Mouse (Mus musculus) mouse embryonic stem cell (cell line): ENCODE measurements at regions not wholly inside any gene's neighbourhood (a gene's known extent, or its start where the extent isn't known, plus 50 kb on each side); places are given as distances from the start of the nearest gene placed in this dataset.
"Not testable (repeated sequence)": the region's sequence is repeated elsewhere in the genome, so short reads cannot be mapped to it uniquely, and the experiment has no call there.

Experiments
- in situ Hi-C, 2 experiments: fragments of 300-500 bp; cut with MboI; formaldehyde crosslinking; loops; 1 replicate in 1 of 2; 3 replicates in 1 of 2; pipeline ENCODE4 v1.14.3; 2019 to 2020; ENCODE audit warnings: low sequenced_read_pairs in 2 of 2, low pct_unique_long_range_greater_than_20kb in 1 of 2, mixed read lengths in 1 of 2; ENCODE audit not compliant: unreplicated experiment in 1 of 2

GRCm38 (mm10) chr2:166322668-166323043 is 167.2 kb upstream of the Sulf2 start:
- in situ Hi-C loops, result no loop called here

DNA sequence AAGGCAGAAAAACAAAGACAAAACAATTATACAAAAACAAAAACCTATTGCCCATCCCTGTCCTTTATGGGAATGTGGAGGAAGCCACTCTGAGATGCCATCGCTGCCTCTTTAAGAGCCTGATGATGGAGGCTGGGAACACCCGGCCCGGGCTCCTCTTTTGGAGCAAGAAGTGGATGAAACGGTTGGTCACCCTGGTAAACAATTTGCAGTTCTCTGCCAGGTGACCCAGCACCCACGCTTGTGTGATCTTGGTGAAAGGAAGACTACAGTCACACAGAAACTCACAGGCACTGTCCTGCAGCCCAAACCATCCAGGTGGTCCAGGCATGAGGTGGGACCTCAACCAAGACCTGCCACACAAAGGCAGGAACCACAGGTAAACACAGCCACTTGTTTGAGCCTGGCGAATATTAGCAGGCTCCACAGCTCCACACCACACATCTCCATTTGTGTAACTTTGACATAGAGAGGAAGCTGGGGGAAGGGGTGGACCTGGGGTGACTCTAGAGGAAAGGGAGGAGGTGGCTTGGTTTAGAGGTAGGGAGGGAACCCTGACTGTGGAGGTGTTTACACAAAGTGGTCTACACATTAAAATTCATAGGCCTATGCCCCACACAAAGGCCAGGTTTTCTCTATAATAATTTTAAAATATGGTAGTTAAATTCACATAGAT is 166.7 kb upstream of the Sulf2 start:
- in situ Hi-C loops, result no loop called here

DNA sequence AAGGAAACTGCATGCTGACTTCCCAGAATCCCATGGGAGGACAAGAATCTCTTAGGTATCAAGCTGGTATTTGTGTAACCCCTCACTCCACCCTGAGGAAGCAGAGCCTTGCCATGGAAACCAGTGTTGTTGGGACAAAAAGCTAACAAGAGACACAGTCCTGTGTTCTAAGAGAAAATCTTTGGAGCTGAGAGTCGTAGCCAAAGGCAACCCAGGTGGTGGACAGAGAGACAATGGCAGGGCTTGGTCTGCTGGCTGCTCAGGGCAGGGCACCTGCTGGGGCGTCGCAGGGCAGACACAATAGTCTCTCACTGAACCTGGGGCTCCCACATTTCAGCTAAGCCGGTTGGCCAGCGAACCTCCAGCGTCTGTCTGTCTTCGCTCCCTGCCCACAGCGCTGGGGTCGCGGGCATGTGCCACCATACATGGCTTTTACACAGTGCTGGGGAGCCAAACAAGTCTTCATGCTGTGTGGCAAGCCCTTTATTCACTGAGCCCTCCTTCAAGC is 161.0 kb upstream of the Sulf2 start:
- in situ Hi-C loops, result no loop called here

- in situ Hi-C loops, result no loop called here
Observed at GRCm38 (mm10) chr2:166310438-166310837, 155.0 kb upstream of the Sulf2 start.

DNA sequence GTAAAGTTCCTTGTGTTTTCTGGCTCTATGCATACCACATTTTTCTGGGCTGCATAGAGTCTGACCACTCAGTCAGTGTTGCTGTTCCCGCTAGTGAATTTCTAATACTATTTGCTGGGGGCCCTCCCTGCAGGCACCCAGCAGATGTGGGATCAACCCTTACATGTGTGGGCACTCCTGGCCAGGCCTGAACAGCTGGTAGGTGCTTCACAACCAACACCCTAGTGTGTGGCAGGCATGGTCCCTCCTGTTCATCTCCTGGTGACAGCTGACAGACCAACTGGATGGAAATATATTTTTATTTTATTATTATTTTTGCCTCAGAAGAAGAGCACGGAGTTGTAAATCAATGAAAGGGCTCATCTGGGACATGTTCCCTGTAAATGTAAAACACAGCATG is 154.4 kb upstream of the Sulf2 start:
- in situ Hi-C loops, result no loop called here

DNA sequence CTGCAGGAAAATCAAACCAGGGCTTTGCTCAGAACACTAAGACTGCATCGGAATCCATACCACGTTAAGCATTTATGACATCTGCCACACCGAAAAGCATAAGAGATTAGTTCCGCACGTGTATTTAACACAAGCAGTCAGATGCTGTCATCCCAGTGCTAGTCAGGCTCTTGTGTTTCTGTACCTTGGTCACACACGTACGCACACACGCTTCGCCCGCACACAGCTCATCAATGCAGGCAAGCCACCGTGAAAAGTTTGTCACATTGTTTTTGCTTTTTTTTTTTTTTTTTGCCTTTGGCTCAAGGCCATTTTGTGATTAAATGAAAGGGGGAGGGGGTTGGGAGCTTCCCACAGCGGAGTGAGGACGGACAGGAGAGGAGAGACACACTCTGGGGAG is 152.1 kb upstream of the Sulf2 start:
- in situ Hi-C loops, result no loop called here

DNA sequence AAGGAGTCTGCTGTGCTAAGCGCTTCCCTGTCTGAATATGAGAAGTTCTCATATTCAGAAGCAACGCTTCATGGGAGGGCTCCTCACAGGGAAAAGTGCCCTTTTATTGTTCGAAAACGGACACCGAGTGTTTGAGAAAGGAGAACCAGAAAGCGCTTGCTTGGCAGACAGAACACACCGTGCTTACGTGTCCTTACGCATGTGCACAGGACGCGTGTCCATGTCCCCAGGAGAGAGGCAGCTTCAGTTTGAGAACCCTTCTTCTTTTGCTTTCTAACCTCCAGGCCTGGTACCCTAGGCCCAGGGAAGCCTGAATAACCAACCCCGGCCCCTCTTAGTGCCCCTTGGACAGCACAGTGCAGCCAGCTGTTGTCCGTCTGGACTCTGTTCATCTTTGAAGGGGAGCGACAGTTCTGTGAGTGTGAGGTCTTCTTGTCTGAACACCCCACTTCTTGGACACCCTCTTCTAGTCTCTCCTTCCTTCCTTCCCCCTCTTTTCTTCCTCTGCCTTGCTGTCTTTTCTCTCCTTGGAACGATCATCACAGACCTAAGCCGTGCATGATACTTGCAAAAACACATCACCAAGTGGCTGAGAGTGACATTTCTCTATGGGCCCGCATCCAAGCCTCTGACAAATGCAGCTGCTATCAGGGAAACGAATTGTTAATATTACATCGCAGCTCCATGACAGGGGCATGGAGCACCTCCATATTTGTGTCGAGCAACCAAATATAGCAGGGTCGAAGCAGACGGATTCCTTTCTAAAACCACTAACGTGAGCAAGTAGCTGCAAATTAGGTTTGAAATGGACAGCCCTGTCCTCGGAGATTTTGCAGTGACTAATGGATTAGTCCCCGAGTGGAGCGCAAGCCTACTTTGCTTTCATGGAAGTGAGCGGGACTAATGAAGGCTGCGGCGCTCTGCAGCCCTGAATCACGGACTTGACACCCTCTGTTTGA is 149.9 kb upstream of the Sulf2 start:
- in situ Hi-C loops, result no loop called here

DNA sequence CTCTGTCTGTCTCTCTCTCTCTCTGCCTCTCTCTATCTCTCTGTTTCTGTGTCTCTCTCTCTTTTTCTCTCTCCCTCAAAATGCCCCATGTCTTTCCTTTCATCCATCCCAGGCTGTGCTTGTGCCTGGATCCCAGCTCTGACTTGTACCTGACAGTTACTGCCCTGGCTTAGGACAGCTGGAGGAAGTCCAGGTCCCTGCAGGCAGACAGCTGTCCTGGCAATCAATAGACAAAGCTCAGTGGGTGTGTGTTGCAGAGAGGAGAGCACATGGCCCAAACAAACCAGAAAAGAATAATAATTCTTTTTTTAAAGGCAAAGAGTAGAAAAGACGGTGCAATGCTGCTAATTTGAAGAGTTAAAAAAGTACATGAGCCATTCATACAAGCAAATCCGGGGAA is 148.4 kb upstream of the Sulf2 start:
- in situ Hi-C loops, result no loop called here

DNA sequence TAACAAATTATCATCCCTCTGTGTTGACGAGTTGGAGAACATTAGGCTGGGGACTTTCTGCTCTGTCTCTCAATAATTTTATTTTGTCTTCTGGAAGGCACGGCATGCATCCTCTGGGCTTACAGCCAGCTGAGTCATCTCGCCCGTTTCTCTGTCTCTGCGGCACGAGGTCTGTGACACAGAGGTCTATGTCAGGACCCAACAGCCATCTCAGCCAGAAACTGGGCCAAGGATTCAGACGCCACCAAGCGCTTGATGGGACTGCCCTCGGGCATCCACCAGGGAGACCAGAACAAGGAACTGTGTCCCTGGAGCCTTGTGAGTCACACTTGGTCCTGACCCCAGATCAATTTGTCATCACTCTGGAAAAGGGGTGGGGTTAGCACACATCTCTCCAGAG is 145.7 kb upstream of the Sulf2 start:
- in situ Hi-C loops, result no loop called here

DNA sequence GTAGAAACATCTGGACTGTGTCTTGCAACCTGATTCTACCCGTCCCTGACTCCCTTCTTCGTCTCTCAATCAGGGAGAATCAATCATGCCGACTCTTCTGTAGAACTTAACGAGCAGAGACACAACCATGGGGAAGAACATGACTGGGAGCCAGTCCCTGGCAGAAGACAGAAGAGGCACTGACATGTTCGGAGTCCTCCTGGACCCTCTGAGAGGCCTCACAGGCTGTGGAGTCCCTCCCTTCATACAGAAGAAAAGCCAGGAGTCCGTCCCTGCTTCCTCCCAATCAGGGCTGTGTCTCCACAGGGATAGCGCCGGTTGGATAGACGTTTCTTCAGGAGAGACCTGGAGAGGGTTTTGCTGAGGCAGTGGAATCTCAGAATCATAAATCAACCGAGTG is 139.2 kb upstream of the Sulf2 start:
- in situ Hi-C loops, result no loop called here

DNA sequence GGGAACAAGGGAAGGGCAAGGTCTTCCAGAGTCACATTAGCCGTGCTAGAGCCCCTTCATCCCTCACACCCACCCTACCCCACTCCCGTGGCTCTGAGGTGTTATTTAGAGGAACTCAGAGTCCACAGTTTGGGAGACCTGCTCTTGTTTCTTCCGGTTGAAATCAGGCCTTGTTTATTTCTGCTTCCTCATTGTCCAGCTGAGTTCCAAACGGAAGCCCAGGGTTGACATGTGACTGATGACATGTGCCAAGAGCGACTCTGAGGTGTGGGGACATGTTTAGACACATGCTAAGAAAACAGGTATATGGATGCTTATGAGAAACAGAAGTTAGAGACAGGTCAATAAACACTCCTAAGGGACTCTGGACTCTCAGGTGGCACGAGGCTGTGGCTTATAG is 137.5 kb upstream of the Sulf2 start:
- in situ Hi-C loops, result no loop called here

GRCm38 (mm10) chr2:166291266-166291665 is 135.8 kb upstream of the Sulf2 start:
- in situ Hi-C loops, result no loop called here

DNA sequence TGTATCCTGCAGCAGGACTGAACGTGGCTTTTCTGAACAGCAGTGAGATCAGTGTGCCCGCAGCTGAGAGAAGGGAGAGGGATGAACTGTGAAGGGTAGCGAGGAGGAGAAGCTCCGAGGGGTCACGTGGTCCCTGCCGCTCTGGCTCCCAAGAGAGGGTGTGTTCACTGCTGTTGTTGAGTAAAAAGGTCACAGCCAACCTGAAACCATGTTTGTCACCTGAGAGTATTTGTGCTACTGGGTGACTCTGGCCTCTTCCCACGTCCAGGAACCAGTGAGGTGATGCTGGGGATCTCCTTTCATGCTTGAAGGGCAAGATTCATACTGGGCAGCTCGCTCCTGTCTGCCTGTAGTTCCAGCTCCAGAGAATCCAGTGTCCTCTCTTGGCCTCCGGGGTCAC is 135.4 kb upstream of the Sulf2 start:
- in situ Hi-C loops, result no loop called here

DNA sequence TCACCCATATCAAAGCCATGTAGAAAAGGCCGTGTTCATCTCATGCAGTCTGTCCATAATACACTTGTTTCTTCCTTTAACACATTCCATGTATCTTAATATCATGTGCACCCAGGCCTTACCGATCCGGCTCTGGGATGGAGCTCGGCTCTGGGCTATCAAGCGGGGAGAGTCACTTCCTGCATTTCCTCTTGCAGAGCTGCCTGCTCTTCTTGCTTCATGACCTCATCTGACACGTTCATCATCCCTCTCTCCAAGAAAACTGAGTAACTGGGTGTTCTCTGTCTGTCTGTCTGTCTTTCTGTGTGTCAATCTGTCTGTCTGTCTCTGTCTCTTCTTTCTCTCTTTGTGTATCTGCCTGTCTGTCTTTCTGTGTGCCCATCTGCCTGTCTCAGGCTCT is 133.7 kb upstream of the Sulf2 start:
- in situ Hi-C loops, result no loop called here

DNA sequence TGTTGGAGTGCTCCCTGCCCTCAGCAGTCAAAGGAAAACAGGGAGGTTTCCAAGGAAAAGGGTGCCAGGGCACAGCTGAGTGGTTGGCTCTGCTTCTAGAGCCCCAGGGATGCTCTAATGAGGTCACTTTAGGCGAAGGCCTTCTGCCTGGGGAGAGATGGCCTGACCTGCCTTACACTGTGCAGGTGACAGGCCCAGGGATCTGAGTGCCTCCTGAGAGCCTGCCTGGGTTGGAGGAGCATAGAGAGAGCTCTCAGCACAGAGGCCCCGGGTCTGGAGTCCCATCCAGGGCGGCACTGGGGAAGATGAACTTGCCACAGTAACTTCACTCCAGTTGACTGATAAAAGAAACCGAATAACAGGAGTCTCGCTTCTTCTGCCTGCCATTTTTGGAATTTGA is 125.7 kb upstream of the Sulf2 start:
- in situ Hi-C loops, result not testable (repeated sequence)

DNA sequence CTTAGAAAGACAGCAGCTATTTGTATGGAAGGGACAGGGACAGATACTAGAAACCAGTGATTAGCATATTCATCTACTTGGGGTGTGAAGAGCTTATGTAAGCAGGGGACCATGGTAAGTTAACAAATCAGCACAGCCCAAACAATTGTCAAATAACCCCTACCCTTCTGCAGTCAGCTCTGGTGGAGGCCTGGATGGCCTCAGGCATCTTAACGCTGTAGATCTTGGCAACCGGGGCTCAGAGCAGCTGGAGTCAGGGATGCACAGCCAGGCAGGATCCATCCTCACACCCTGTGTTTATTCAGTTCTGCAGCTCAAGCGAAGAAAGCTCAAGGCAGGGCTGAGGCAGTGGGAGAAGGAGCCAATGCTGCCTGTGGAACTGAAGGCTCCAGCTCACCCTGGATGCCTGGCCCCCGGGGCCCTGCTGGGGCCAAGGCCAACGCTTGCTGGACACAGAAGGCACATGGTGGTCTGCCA is 125.2 kb upstream of the Sulf2 start:
- in situ Hi-C loops, result no loop called here

- in situ Hi-C loops, result no loop called here
Observed at GRCm38 (mm10) chr2:166279676-166280075, 124.2 kb upstream of the Sulf2 start.

DNA sequence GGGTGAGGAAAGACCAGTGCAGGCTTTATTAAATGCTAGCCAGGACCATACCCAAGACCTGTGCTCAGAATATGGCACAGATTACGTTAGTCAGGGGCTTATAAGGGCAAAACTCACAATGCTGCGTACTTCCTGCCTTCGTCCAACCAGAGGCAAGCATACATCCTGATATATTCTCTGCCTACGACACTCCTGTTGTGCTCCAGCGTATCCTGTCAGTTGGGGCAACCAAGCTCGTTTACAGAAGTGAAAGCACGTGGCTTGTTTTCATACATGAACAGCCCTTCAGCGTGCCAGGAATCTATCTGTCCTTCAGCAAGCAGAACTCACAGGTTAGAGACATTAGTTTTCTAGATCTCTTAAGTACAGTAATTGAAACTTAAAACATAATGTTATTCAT is 119.9 kb upstream of the Sulf2 start:
- in situ Hi-C loops, result no loop called here

- in situ Hi-C loops, result no loop called here
Observed at GRCm38 (mm10) chr2:166274016-166274346, 118.5 kb upstream of the Sulf2 start.
